Mouse (Mus musculus) spleen, adult 2 months (tissue): ENCODE data around the gene Reps2. TPM values are rescaled to one million over a fixed set of nuclear protein-coding genes. Genes with fewer than 3 reads are reported as not detected.

Experiments used
- DNase-seq, 2 experiments: peaks; one replicate each; pipeline versions ENCODE4 v3.0.0 to v3.0.0-alpha.2; 2012 to 2021; ENCODE audit warnings: low spot score in 2 of 2, low read depth in 1 of 2
- H3K27ac ChIP-seq: fragments of 200-500 bp; 2 replicates; pipeline ENCODE4 v1.5.1; 2012; ENCODE audit warnings: low read length, inconsistent platforms; ENCODE audit not compliant: insufficient read depth
- H3K27me3 ChIP-seq: fragments of 200-500 bp; 2 replicates; pipeline ENCODE4 v1.6.1; 2012; ENCODE audit warnings: mild to moderate bottlenecking, moderate library complexity, low read length, inconsistent platforms; ENCODE audit not compliant: control insufficient read depth, insufficient read depth
- H3K36me3 ChIP-seq: fragments of 200-500 bp; 2 replicates; pipeline ENCODE4 v1.6.1; 2012; ENCODE audit warnings: mild to moderate bottlenecking, low read length, inconsistent platforms; ENCODE audit not compliant: control insufficient read depth, insufficient read depth
- H3K4me1 ChIP-seq: fragments of 200-500 bp; 2 replicates; pipeline ENCODE4 v1.6.1; 2011; ENCODE audit warnings: inconsistent platforms; ENCODE audit not compliant: control insufficient read depth, insufficient read depth, insufficient read length
- H3K4me3 ChIP-seq: fragments of 200-500 bp; 2 replicates; pipeline ENCODE4 v1.5.1; 2011; ENCODE audit warnings: mild to moderate bottlenecking, inconsistent platforms; ENCODE audit not compliant: insufficient read depth, insufficient read length; ENCODE audit errors: extremely low read depth
- CTCF ChIP-seq: fragments of 200-500 bp; IDR thresholded peaks from 2 replicates; pipeline ENCODE4 v1.5.1; 2011; ENCODE audit warnings: mild to moderate bottlenecking, inconsistent platforms; ENCODE audit not compliant: insufficient read depth, insufficient read length, insufficient replicate concordance; ENCODE audit errors: extremely low read depth
- POLR2A ChIP-seq: fragments of 200-500 bp; IDR thresholded peaks from 2 replicates; pipeline ENCODE4 v1.6.1; 2011; ENCODE audit warnings: low read depth, low read length, inconsistent platforms
- WGBS: fragments of 180-500 bp; shearing (Covaris S2); methylation state at CpG from one replicate; pipeline ENCODE4 v1.1.7; 2018; 5-methylcytosine and 5-hydroxymethylcytosine counted together
- polyA plus RNA-seq: library from polyadenylated mRNA; depleted of rRNA; stranded (reverse); fragments of >200 nt; gene quantifications from 2 replicates; pipeline ENCODE4 v1.2.3, GENCODE M21; 2012

Reps2 gene
- polyA plus RNA-seq, 1 experiment: 0.23 TPM

DNA sequence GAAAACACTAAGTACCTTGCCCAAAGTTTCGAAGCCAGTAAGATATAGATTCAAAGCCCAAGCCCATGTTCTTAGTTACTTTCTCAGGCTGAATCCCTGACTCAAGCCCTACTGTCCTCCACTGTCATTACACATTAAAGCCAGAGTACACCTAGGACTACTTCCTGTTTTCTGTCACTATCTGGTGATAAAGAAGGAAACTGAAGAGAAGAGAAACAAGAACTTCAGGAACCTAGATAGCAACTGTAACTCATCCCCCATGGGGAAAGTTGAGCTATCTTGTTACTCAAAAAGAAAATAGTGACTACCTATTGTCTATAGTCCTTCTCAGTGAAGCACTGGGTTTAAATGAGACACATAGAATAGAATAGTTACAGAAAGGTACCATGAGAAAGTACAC is 188.1 kb downstream of the Reps2 start:
- no peak for DNase-seq
- TF ChIP-seq CTCF: no peak
- TF ChIP-seq POLR2A: no peak
- H3K27me3 ChIP-seq: no peaks in the 10 kb centered on the region
- no peaks in the 10 kb centered on the region for H3K4me1 ChIP-seq
- H3K27ac ChIP-seq: no peak overlapping the region
- no peaks in the 10 kb centered on the region for H3K36me3 ChIP-seq
- 71% methylated on average over 1 of the region's 1 CpGs for WGBS
- no peak overlapping the region for H3K4me3 ChIP-seq

DNA sequence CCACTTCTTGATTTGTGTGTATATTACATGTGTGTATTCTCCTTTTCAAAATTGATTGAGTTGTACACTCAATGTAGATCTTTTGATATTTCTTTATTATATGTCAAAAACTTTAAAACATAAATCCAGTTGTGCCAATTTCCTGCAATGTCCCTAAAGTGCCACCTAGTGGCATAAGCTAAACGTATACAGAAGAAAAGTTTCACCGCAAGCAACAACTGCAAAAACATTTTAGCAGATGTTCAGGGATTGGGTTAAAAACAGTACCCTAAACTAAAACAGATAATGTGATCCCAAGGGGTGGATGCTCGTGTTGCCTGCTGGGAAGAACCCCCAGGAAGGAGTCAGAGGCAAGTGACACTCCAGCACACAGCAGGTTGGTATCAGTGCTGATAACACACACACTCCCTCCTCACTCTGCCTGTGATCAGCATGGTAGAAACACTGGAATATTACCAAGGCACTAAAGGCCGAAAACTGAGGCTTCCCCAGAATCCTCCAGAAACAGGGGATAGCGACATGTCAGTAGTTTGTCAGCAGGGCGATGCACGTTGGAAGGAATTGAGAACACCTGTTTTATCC is 189.5 kb downstream of the Reps2 start:
- no peaks in the 10 kb centered on the region for H3K36me3 ChIP-seq
- H3K4me3 ChIP-seq: no peak overlapping the region
- no peaks in the 10 kb centered on the region for H3K4me1 ChIP-seq
- no peak overlapping the region for H3K27ac ChIP-seq
- no peaks in the 10 kb centered on the region for H3K27me3 ChIP-seq
- DNase-seq: no peak
- no peak for TF ChIP-seq POLR2A
- TF ChIP-seq CTCF: no peak
- 70% methylated on average over 7 of the region's 7 CpGs for WGBS

GRCm38 (mm10) chrX:162452642-162453041 is 190.8 kb downstream of the Reps2 start:
- Histone ChIP-seq H3K27me3 (no peaks in the 10 kb centered on the region), H3K27ac (no peak overlapping the region), H3K4me3 (no peak overlapping the region), H3K4me1 (no peaks in the 10 kb centered on the region), H3K36me3 (no peaks in the 10 kb centered on the region)
- no peak for DNase-seq
- no peak for TF ChIP-seq CTCF
- no peak for TF ChIP-seq POLR2A

DNA sequence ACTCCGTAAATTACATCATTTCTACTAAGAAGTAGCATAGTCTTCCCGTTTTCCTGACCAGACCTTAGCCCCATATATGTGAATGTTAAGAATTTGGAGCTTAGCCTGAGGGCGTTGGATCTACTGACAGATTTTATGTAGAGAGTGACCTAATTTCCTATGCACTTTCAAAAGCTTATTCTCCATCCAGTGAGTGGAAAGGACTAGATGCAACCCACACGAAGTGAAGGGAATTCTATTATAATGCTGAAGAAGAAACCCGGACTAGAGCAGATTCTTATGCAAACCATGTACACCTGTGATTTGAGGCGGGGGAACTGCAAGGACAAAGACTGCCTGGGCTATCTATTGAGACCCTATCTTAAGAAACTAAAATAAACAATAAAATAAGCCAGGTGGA is 195.5 kb downstream of the Reps2 start:
- Histone ChIP-seq H3K27ac (no peak overlapping the region), H3K36me3 (no peaks in the 10 kb centered on the region), H3K27me3 (no peaks in the 10 kb centered on the region), H3K4me3 (no peak overlapping the region), H3K4me1 (no peaks in the 10 kb centered on the region)
- WGBS: 76% methylated on average over 6 of the region's 6 CpGs
- TF ChIP-seq CTCF: no peak
- TF ChIP-seq POLR2A: no peak
- no peak for DNase-seq

DNA sequence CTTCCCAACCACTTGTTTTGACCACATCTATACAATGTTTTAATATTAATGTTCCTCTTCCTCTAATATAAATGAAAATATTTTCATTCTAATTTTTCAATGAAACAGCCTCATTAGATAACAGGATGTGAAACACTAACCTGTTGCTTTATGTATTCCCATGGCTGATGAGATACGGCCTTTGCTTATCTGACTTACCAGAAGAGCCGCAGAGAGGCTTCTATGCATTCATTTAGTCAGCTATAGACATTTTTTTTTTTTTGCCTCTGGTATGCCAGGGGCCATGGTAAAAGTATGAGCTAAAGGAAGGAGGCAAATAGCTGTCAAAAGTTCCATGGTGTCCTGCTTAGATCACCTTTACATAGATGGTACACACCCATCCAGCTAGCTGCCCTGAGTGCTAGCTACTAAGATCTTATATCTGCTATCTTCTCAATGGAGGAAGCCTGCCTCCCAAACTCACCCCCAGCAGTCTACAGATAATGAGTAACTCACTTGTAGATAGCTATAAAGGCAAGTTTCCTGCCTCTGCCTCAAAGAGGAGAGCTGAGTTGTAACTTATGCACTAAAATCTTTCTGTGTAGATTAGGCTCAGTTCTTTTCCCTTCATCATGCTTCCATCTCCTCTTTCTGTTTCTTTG is 196.7 kb downstream of the Reps2 start:
- Histone ChIP-seq H3K4me1 (no peaks in the 10 kb centered on the region), H3K4me3 (no peak overlapping the region), H3K27me3 (no peaks in the 10 kb centered on the region), H3K36me3 (no peaks in the 10 kb centered on the region), H3K27ac (no peak overlapping the region)
- TF ChIP-seq POLR2A: no peak
- TF ChIP-seq CTCF: no peak
- WGBS: 87% methylated on average over 2 of the region's 2 CpGs
- no peak for DNase-seq

DNA sequence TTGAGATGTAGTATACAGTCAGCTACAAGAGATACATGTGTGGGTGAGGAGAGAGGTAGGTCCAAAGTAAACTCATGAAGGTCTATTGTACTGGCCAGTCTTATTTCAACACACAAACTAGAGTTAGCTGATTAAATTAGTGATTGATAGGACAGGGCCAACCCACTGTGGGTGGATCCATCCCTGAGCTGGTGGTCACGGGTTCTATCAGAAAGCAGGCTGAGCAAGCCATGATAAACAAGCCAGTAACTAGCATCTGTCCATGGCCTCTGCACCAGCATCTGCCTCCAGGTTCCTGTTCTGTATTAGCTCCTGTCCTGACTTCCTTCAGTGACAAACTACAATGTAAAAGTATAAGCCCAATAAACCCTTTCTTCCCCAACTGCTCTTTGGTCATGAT is 200.1 kb downstream of the Reps2 start:
- TF ChIP-seq CTCF (no peak), POLR2A (no peak)
- no peaks in the 10 kb centered on the region for H3K4me1 ChIP-seq
- H3K27me3 ChIP-seq: no peaks in the 10 kb centered on the region
- no peak for DNase-seq
- no peak overlapping the region for H3K4me3 ChIP-seq
- no peak overlapping the region for H3K27ac ChIP-seq
- WGBS: 76% methylated on average over 1 of the region's 1 CpGs
- no peaks in the 10 kb centered on the region for H3K36me3 ChIP-seq

GRCm38 (mm10) chrX:162442970-162443369 is 200.5 kb downstream of the Reps2 start:
- TF ChIP-seq POLR2A (no peak), CTCF (no peak)
- WGBS: 77% methylated on average over 1 of the region's 1 CpGs
- no peaks in the 10 kb centered on the region for H3K36me3 ChIP-seq

More at GRCm38 (mm10) chrX:162442970-162443369, 200.5 kb downstream of the Reps2 start:
- no peak for DNase-seq
- no peak overlapping the region for H3K27ac ChIP-seq
- H3K27me3 ChIP-seq: no peaks in the 10 kb centered on the region
- no peaks in the 10 kb centered on the region for H3K4me1 ChIP-seq
- no peak overlapping the region for H3K4me3 ChIP-seq
